Mouse (Mus musculus): ENCODE results near the gene Ces2a. TPM values are rescaled to one million over a fixed set of nuclear protein-coding genes. Genes with fewer than 3 reads are reported as not detected.

Ces2a gene
- polyA plus RNA-seq, 1 experiment from 2014 or later: not detected

DNA sequence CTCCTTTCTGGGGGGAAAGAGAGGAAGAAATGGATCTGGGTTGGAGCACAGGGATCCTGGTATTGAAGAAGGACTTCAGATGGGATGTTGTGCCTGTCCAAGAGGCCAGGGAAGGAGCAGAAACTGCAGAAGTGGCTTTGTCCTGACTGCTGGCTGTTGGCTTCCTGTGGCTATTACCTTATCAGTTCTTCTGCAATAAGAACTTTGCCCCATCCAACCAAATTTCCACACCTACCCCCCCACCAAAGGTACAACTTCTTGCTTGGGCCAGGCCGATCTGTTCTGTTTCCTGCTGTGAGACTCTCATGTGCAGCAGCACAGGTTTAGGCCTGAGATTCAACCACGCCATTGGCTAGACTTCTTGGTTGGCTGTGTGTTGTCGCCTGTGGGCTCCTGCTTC is 36.6 kb downstream of the Ces2a start:
- no peak for ATAC-seq (ENCODE audit: low FRiP score, low read depth)
- Histone ChIP-seq H3K9me3 (no peaks in the 10 kb centered on the region), H3K4me3 (no peak overlapping the region), H3K27me3 (replicated peaks) (no peaks in the 10 kb centered on the region), H3K27ac (no peak overlapping the region), H3K9ac (no peak overlapping the region), H3K4me2 (replicated peaks) (no peak overlapping the region), H3K4me1 (no peaks in the 10 kb centered on the region), H3K36me3 (no peaks in the 10 kb centered on the region)
- 96% methylated on average over 3 of the region's 3 CpGs for WGBS

DNA sequence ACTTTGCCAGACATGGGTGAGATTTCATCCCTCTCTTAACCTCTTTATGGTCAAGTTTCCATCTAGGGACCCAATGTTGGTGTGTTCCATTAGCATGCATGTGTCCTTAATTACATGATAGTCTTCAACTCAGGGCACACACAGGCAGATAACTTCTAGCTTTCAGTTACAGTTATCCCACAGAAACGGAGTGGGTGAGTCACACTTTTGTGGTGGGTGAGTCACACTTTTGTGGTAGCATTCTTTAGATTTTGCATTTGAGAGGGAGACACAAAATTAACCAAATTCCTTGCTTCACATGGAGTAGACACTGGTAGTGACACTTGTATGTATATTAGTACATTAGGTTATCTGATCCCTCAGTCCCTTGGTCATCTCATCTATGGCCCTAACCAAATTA is 53.2 kb downstream of the Ces2a start:
- no peaks in the 10 kb centered on the region for H3K27me3 ChIP-seq (replicated peaks)
- no peaks in the 10 kb centered on the region for H3K9me3 ChIP-seq
- H3K27ac ChIP-seq: no peak overlapping the region
- no peak overlapping the region for H3K4me3 ChIP-seq
- H3K9ac ChIP-seq: no peak overlapping the region
- no peaks in the 10 kb centered on the region for H3K4me1 ChIP-seq
- no peak for ATAC-seq (ENCODE audit: low FRiP score, low read depth)
- no peaks in the 10 kb centered on the region for H3K36me3 ChIP-seq
- 71% methylated on average over 1 of the region's 1 CpGs for WGBS
- H3K4me2 ChIP-seq (replicated peaks): no peak overlapping the region

DNA sequence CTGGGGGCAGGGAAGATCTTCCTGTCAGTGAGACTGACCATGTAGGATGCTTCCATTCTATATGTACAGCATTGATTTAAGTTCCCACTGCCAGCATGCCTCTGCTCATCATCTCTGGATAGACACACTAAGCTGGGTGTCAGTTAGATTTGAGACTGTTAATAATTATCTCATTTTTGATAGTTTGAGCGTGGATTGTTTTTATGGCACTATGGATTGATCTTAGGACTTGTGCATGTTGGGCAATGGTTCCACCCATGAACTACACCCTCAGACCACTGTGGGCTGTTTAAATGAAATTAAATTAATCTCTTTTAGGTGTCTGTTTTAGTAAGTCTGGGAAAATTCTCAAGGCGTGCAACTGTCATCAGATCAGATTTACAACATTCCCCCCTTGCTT is 55.1 kb downstream of the Ces2a start:
- no peaks in the 10 kb centered on the region for H3K4me1 ChIP-seq
- WGBS: 83% methylated on average over 2 of the region's 2 CpGs

DNA sequence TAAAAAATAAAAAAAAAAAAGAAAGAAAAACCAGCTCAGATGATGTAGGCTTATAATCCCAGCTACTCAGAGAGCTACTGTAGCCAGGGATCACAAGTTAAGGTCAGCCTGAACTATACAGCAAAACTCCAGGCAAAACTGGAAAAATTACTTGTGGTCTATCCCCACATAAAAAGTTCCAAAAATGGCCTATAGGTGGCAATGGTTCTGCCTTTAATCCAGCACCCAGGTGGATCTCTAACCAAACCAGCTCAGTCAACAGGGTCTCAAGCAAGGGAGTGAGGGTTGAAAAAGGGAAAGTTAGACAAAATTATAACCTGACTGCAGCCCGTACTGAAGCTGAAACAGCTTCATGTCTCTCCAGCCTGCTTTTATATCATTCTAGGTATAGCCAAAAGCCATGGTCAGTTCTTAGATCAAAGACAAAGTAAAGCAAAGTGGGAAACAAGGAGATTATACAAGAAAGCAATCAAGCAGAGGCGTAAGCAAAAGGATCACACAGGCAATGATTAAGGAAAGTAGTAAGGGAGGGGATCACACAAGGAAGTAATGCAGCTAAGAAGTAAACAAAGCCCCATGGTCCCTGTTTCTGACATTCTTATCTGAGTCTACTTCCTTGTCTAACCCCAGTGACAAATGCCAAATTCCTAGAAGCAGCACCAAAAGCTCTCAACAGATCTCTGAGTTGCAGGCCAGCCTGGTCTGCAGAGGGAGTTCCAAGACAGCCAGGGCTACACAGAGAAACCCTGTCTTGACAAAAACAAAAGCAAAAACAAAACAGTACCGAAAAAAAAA is 56.3 kb downstream of the Ces2a start:
- Histone ChIP-seq H3K36me3 (no peaks in the 10 kb centered on the region), H3K4me1 (no peaks in the 10 kb centered on the region), H3K4me3 (no peak overlapping the region), H3K9ac (no peak overlapping the region), H3K9me3 (no peaks in the 10 kb centered on the region), H3K4me2 (replicated peaks) (no peak overlapping the region), H3K27ac (no peak overlapping the region), H3K27me3 (replicated peaks) (no peaks in the 10 kb centered on the region)
- ATAC-seq (ENCODE audit: low FRiP score, low read depth): no peak
- WGBS: 79% methylated on average over 3 of the region's 3 CpGs

More for the DNA sequence above, 55.1 kb downstream of the Ces2a start:
- Histone ChIP-seq H3K9ac (no peak overlapping the region), H3K9me3 (no peaks in the 10 kb centered on the region), H3K36me3 (no peaks in the 10 kb centered on the region), H3K4me2 (replicated peaks) (no peak overlapping the region), H3K27ac (no peak overlapping the region), H3K27me3 (replicated peaks) (no peaks in the 10 kb centered on the region), H3K4me3 (no peak overlapping the region)
- ATAC-seq (ENCODE audit: low FRiP score, low read depth): no peak

Small RNA genes within 50 kb of the gene (microRNA-seq; reads per million reads assigned to microRNA genes)
- gene Gm44328: not detected

Other genes with a start within 250 kb of the Ces2a start
- gene Terb1, start 224.1 kb upstream of the Ces2a start, polyA plus RNA-seq (2016; fragmentation: Nextera tagmentation; extraction: Ambion mirVana): 0.18 and 0.27 TPM in 2 replicates
- gene Nae1, start 199.4 kb upstream of the Ces2a start, polyA plus RNA-seq (2016; fragmentation: Nextera tagmentation; extraction: Ambion mirVana): 112 and 124 TPM in 2 replicates
- gene Car7, start 199.3 kb upstream of the Ces2a start, polyA plus RNA-seq (2016; fragmentation: Nextera tagmentation; extraction: Ambion mirVana): 1.3 and 1.4 TPM in 2 replicates
- 17.2 and 17.5 TPM in 2 replicates for gene Pdp2, start 142.6 kb upstream of the Ces2a start, polyA plus RNA-seq (2016; fragmentation: Nextera tagmentation; extraction: Ambion mirVana)
- gene Cdh16, start 109.6 kb upstream of the Ces2a start, polyA plus RNA-seq (2016; fragmentation: Nextera tagmentation; extraction: Ambion mirVana): not detected in 2 replicates
- gene Rrad, start 102.7 kb upstream of the Ces2a start, polyA plus RNA-seq (2016; fragmentation: Nextera tagmentation; extraction: Ambion mirVana): 3.5 and 6.0 TPM in 2 replicates
- 118 and 122 TPM in 2 replicates for gene Ciao2b, start 92.0 kb upstream of the Ces2a start, polyA plus RNA-seq (2016; fragmentation: Nextera tagmentation; extraction: Ambion mirVana)
- 0.13 and 0.23 TPM in 2 replicates for gene Ces2b, start 97.6 kb downstream of the Ces2a start, polyA plus RNA-seq (2016; fragmentation: Nextera tagmentation; extraction: Ambion mirVana)
- gene Ces2c, start 113.1 kb downstream of the Ces2a start, polyA plus RNA-seq (2016; fragmentation: Nextera tagmentation; extraction: Ambion mirVana): not detected in 2 replicates
- gene Ces2e, start 192.3 kb downstream of the Ces2a start, polyA plus RNA-seq (2016; fragmentation: Nextera tagmentation; extraction: Ambion mirVana): not detected in 2 replicates
- not detected in 2 replicates for gene Ces2f, start 213.4 kb downstream of the Ces2a start, polyA plus RNA-seq (2016; fragmentation: Nextera tagmentation; extraction: Ambion mirVana)
- gene Ces2g, start 227.7 kb downstream of the Ces2a start, polyA plus RNA-seq (2016; fragmentation: Nextera tagmentation; extraction: Ambion mirVana): not detected in 2 replicates